ENCODE assay signal across 40 mouse cellular contexts in the genomic region with DNA sequence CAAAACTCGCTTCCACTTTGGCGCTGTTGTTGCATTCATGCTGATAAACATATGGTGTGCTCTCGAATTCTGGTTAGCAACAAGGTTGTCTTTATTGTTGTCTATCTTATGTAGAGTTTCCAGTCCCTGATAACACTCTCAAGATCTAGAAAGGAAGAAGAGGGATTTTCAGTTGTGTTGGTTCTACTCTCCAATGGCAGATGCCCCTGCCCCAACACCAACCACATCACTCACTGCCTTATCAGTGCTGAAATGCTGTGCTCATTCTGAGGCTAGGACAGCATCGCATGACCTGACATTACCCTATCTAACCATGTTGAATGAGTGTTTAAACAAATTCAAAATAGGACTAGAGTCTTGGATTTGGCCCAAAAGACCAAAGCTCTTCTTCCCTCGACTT. TPM values are rescaled to one million over a fixed set of nuclear protein-coding genes. Genes with fewer than 3 reads are reported as not detected.
"Had no signal": no experiment of that assay in that cellular context is flagged by ENCODE, and none has a peak within 500 bp of the region (broad histone marks: within the 10 kb centered on the region; RNA-seq: fewer than 3 reads in every experiment).

No protein-coding gene starts in this region.

- H3K4me1 ChIP-seq: heart, embryonic 13.5 days; heart, embryonic 15.5 days; hindbrain, embryonic 13.5 days; hindbrain, embryonic 15.5 days; kidney, embryonic 15.5 days; limb, embryonic 12.5 days had no signal

- DNase-seq: gastrocnemius, postnatal 14 days; gastrocnemius, postnatal 36 days; heart, postnatal 14 days; heart, postnatal 36 days; kidney, adult 11 months; kidney, adult 2 months; kidney, adult 9 months; kidney, postnatal 14 days; kidney, postnatal 36 days; layer of hippocampus, adult 9-11 months; layer of hippocampus, postnatal 36 days; left cerebral cortex, postnatal 4 days; liver had no signal

- H3K4me3 ChIP-seq: heart, embryonic 13.5 days; heart, embryonic 15.5 days; hindbrain, embryonic 13.5 days; hindbrain, embryonic 15.5 days; kidney, embryonic 15.5 days; limb, embryonic 12.5 days had no signal

- H3K27me3 ChIP-seq: heart, embryonic 13.5 days; heart, embryonic 15.5 days; hindbrain, embryonic 13.5 days; hindbrain, embryonic 15.5 days; kidney, embryonic 15.5 days; limb, embryonic 12.5 days had no signal

- H3K9me3 ChIP-seq: heart, embryonic 13.5 days; heart, embryonic 15.5 days; hindbrain, embryonic 13.5 days; hindbrain, embryonic 15.5 days; kidney, embryonic 15.5 days; limb, embryonic 12.5 days had no signal

- H3K27ac ChIP-seq: heart, embryonic 13.5 days; heart, embryonic 15.5 days; hindbrain, embryonic 13.5 days; hindbrain, embryonic 15.5 days; hindbrain, postnatal 0 days; kidney, embryonic 15.5 days; kidney, postnatal 0 days; limb, embryonic 12.5 days had no signal

- H3K9ac ChIP-seq: heart, embryonic 13.5 days; heart, embryonic 15.5 days; hindbrain, embryonic 13.5 days; hindbrain, embryonic 15.5 days; kidney, embryonic 15.5 days; limb, embryonic 12.5 days had no signal

RNA-seq across cellular contexts. Expression of gene Ttc23l, which starts 58.4 kb away (rescaled TPM):
- total RNA-seq: gastrocnemius, adult 18-20 months; gastrocnemius, adult 8-10 months; gastrocnemius, postnatal 14 days; gastrocnemius, postnatal 36 days; heart, adult 8-10 months; heart, postnatal 14 days; heart, postnatal 36 days; hematopoietic stem cell, adult 5-6 weeks; hindbrain, postnatal 0 days; layer of hippocampus, adult 18-20 months; layer of hippocampus, adult 8-10 months; layer of hippocampus, postnatal 14 days; layer of hippocampus, postnatal 36 days; left cerebral cortex, adult 18-20 months; left cerebral cortex, adult 8-10 months; left cerebral cortex, postnatal 10 days; left cerebral cortex, postnatal 25 days; left cerebral cortex, postnatal 4 days had no signal
- polyA plus RNA-seq: heart, embryonic 11.5 days; heart, embryonic 13.5 days; heart, embryonic 15.5 days; heart, postnatal 0 days; hindbrain, embryonic 11.5 days; hindbrain, embryonic 13.5 days; hindbrain, embryonic 15.5 days; hindbrain, postnatal 0 days; intestine, embryonic 14.5 days; intestine, embryonic 16.5 days; kidney, adult 2 months; kidney, embryonic 15.5 days; kidney, postnatal 0 days; large intestine, adult 2 months; limb, embryonic 12.5 days; limb, embryonic 14.5 days; liver, embryonic 11.5 days had no signal
